Mouse (Mus musculus): ENCODE data around the gene Gadd45b. TPM values are rescaled to one million over a fixed set of nuclear protein-coding genes. Genes with fewer than 3 reads are reported as not detected.

The Gadd45b gene
- total and polyA plus RNA-seq, 3 experiments: 14.9 to 52.5 (median 24.4) TPM

- Histone ChIP-seq H3K27ac (ENCODE audit: insufficient read depth, low read depth) (no peak overlapping the region), H3K27me3 (replicated peaks) (peaks cover 44% of the 10 kb centered on the region), H3K79me2 (replicated peaks; ENCODE audit: control insufficient read depth, extremely low read depth, insufficient read depth, poor library complexity, severe bottlenecking) (peaks cover 3% of the 10 kb centered on the region; the same call in 1 of the 2 replicates), H3K9ac (ENCODE audit: insufficient read depth, low read depth) (no peak overlapping the region), H3K4me3 (replicated peaks in 1 of 3; ENCODE audit: low read depth in 2 of 3, low read length in 2 of 3, poor library complexity in 1 of 3) (no peak overlapping the region), H3K36me3 (replicated peaks in 1 of 2; ENCODE audit: control insufficient read depth in 1 of 2, insufficient read depth in 1 of 2, low read length in 1 of 2) (peaks cover 3 to 14% of the 10 kb centered on the region in 2 experiments), H3K9me3 (replicated peaks; ENCODE audit: low read length) (no peaks in the 10 kb centered on the region), H3K4me2 (ENCODE audit: insufficient read depth, low read depth, poor library complexity, severe bottlenecking) (peak overlapping the region; percentile 18; the same call in 1 of the 2 replicates), H3K4me1 (ENCODE audit: control insufficient read depth in 1 of 2, insufficient read depth in 2 of 2) (peaks cover 52 to 98% of the 10 kb centered on the region in 2 experiments)
- in situ Hi-C loops (cut with MboI; ENCODE audit: low pct_ligation_motif_present, low pct_unique_long_range_greater_than_20kb, low sequenced_read_pairs): no loop called here
- no peak for DNase-seq (ENCODE audit: extremely low read depth)
- dilution Hi-C loops (cut with MboI; ENCODE audit: extremely low pct_ligation_motif_present, extremely low pct_unique_long_range_greater_than_20kb, low sequenced_read_pairs): no loop called here
- TF ChIP-seq GABPA (IDR thresholded peaks at IDR 0.05; ENCODE audit: insufficient replicate concordance, low read depth, low read length) (no peak), BHLHE40 (IDR thresholded peaks at IDR 0.05; ENCODE audit: low read depth, low read length) (no peak), USF2 (conservative IDR thresholded peaks at IDR 0.05; ENCODE audit: low read depth, low read length) (no peak), EP300 (IDR thresholded peaks at IDR 0.05; ENCODE audit: low read length) (no peak), NELFE (IDR thresholded peaks at IDR 0.05; ENCODE audit: low read depth, low read length) (no peak), SIN3A (IDR thresholded peaks at IDR 0.05; ENCODE audit: low read length) (no peak), MXI1 (IDR thresholded peaks at IDR 0.05; ENCODE audit: low read depth, low read length) (no peak), PAX5 (IDR thresholded peaks at IDR 0.05; ENCODE audit: low read length) (no peak), MAX (IDR thresholded peaks at IDR 0.05; ENCODE audit: low read length) (no peak), E2F4 (IDR thresholded peaks at IDR 0.05; ENCODE audit: insufficient replicate concordance, low read depth, low read length) (no peak), MAFK (IDR thresholded peaks at IDR 0.05; ENCODE audit: insufficient replicate concordance, low read length) (no peak), KAT2A (IDR thresholded peaks at IDR 0.05; ENCODE audit: insufficient replicate concordance, low read length) (no peak), MYC (IDR thresholded peaks at IDR 0.05; ENCODE audit: low read depth, low read length) (no peak)
Observed at GRCm38 (mm10) chr10:80935698-80936097, 5.8 kb downstream of the Gadd45b start.

- peaks cover 47% of the 10 kb centered on the region for H3K27me3 ChIP-seq (replicated peaks)
- H3K4me1 ChIP-seq (ENCODE audit: control insufficient read depth in 1 of 2, insufficient read depth in 2 of 2): peaks cover 58 to 100% of the 10 kb centered on the region in 2 experiments
- DNase-seq (ENCODE audit: extremely low read depth): no peak
- H3K27ac ChIP-seq (ENCODE audit: insufficient read depth, low read depth): no peak overlapping the region
- no peak overlapping the region for H3K9ac ChIP-seq (ENCODE audit: insufficient read depth, low read depth)
- in situ Hi-C loops (cut with MboI; ENCODE audit: low pct_ligation_motif_present, low pct_unique_long_range_greater_than_20kb, low sequenced_read_pairs): no loop called here
- H3K4me2 ChIP-seq (ENCODE audit: insufficient read depth, low read depth, poor library complexity, severe bottlenecking): no peak overlapping the region
- H3K9me3 ChIP-seq (replicated peaks; ENCODE audit: low read length): no peaks in the 10 kb centered on the region
- TF ChIP-seq E2F4 (IDR thresholded peaks at IDR 0.05; ENCODE audit: insufficient replicate concordance, low read depth, low read length) (no peak), ZKSCAN1 (IDR thresholded peaks at IDR 0.05; ENCODE audit: borderline replicate concordance, low read depth, low read length) (no peak), ELF1 (IDR thresholded peaks at IDR 0.05; ENCODE audit: low read depth, low read length) (no peak), ZC3H11A (IDR thresholded peaks at IDR 0.05; ENCODE audit: low read depth, low read length) (no peak), UBTF (IDR thresholded peaks at IDR 0.05; ENCODE audit: low read depth, low read length) (no peak), EP300 (IDR thresholded peaks at IDR 0.05; ENCODE audit: low read length) (no peak), ZMIZ1 (IDR thresholded peaks at IDR 0.05; ENCODE audit: low read depth, low read length) (no peak), ZNF384 (IDR thresholded peaks at IDR 0.05; ENCODE audit: low read depth, low read length) (no peak), POLR2A (IDR thresholded peaks at IDR 0.05; ENCODE audit: low read depth, low read length) (no peak), MXI1 (IDR thresholded peaks at IDR 0.05; ENCODE audit: low read depth, low read length) (no peak), KAT2A (IDR thresholded peaks at IDR 0.05; ENCODE audit: insufficient replicate concordance, low read length) (no peak)
- no peak overlapping the region for H3K4me3 ChIP-seq (replicated peaks in 1 of 3; ENCODE audit: low read depth in 2 of 3, low read length in 2 of 3, poor library complexity in 1 of 3)
- H3K36me3 ChIP-seq (replicated peaks in 1 of 2; ENCODE audit: control insufficient read depth in 1 of 2, insufficient read depth in 1 of 2, low read length in 1 of 2): peaks cover 3 to 8% of the 10 kb centered on the region in 2 experiments
- H3K79me2 ChIP-seq (replicated peaks; ENCODE audit: control insufficient read depth, extremely low read depth, insufficient read depth, poor library complexity, severe bottlenecking): no peaks in the 10 kb centered on the region
- dilution Hi-C loops (cut with MboI; ENCODE audit: extremely low pct_ligation_motif_present, extremely low pct_unique_long_range_greater_than_20kb, low sequenced_read_pairs): no loop called here
Observed at GRCm38 (mm10) chr10:80936135-80936809, 6.4 kb downstream of the Gadd45b start.

Measured in CH12.LX (cell line).